Mouse (Mus musculus) left cerebral cortex, adult 8-10 months (tissue): ENCODE results near the gene Prr29. TPM values are rescaled to one million over a fixed set of nuclear protein-coding genes. Genes with fewer than 3 reads are reported as not detected.
"Not testable (repeated sequence)": the region's sequence is repeated elsewhere in the genome, so short reads cannot be mapped to it uniquely, and the experiment has no call there.

ENCODE experiments used
- DNase-seq, 2 experiments: peaks; one replicate each; pipeline ENCODE4 v3.0.0; 2022; ENCODE audit warnings: low spot score in 2 of 2
- total RNA-seq, 4 experiments: library from RNA; stranded (reverse); gene quantifications; 2 replicates each; pipeline ENCODE4 v1.2.4; 2022

Prr29 gene
- total RNA-seq, result not detected

- DNase-seq, result no peak
These were observed at the start of gene Prr29 for GRCm38 (mm10) chr11:106365366-106365765. TSS of gene Prr29 (plus strand) at chr11:106365472.

DNA sequence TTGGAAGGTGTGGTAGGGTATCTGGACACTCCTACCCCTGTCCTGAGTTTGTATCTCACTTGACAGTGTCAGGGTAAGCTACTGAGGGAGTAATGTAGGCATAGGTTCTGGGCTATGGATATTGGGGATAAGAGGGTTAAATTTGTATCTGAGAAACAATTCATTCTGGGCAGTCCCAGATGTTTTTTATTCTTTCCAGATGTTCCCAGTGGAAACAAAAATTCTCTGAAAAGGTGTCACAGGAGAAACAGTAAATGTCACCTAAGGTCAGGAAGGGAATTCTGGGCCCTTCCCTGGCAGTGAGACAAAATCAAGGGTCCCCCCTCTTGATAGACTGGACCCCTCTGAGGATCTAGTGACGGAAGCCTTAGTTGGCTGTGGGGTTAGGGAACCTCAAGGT lies 48.9 kb upstream of the Prr29 start:
- no peak for DNase-seq

DNA sequence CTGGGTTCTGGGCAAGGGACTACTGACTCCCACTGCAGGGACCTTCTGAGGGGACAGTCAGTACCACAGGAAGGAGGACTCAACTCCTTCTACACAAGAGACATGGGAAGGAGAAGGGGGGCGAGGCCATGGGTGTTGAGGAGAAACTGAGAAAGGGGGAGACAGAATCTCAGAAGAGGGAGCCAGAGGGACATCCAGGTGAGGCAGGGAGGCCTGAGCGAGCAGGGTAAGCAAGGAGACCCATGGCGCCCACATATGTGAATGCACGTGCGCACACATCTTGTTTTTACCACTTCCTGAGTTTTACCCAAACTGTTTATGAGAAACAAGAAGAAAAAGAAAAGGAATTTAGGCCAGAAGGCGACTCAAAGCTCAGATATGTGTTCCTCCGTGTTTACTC lies 47.5 kb upstream of the Prr29 start:
- no peak for DNase-seq

DNA sequence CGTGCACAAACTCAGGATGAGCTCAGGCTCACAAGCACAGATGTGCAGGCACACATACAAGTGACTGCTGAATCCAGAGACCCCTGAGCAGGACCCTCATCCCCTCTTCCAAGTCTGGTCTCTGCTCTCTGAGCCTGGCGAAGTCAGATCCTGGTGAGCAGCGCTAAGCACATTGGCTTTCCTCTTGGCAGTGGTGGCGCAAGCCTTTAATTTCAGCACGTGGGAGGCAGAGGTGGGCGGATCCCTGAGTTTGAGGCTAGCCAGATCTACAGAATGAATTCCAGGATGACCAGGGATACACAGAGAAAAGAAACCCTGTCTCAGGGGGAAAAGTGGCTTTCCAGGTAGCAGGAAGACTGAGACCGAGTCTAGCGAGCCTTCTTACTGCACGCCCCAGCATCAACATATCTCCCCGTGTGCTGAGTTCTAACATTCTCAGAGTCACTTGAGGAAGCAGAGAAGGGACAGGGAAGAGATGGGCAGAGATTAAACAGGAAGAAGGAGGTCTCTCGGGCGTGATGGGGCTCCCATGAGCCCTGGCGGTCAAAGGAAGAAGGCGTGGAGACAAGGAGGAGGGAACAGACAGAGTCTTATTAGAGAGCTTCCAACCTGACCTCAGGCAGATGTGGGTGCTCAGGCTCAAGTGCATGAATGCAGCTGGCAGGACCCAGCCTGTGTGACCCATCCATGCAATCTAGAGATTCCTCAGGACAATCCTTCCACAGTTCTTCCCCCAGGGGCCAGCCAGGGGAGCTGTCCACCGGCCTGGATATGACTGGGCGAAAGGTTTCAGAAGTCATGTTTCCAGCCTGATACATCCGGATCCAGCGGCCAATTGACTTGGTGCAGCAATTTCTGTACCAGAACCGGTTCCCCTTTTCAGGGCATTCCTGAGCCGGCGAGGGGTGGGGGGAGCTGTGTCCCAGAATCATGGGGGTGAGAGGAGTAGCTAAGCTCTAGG lies 46.6 kb upstream of the Prr29 start:
- DNase-seq, result no peak

DNA sequence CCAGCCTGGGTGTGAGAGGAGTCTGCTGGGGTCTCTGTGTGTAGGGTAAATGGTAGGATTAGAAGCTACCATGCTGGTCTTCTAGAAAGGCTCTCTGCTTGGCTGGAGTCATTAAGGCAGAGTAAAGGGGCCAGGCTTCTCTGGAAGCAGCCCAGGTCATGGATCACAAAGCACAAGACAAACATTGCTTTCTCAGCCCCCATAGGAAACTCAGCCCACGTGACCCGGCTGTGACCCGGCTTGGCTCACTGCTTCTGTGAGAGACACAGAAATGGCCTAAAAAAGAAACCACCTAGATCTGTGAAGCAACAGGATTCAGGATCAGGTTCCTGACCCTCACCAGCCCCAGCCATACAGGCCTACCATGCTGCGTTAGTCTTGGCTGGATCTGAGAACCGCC lies 40.4 kb upstream of the Prr29 start:
- DNase-seq, result no peak

GRCm38 (mm10) chr11:106325566-106326206 lies 39.6 kb upstream of the Prr29 start:
- DNase-seq, result peak in 1 of 2 experiments; percentile 12

DNA sequence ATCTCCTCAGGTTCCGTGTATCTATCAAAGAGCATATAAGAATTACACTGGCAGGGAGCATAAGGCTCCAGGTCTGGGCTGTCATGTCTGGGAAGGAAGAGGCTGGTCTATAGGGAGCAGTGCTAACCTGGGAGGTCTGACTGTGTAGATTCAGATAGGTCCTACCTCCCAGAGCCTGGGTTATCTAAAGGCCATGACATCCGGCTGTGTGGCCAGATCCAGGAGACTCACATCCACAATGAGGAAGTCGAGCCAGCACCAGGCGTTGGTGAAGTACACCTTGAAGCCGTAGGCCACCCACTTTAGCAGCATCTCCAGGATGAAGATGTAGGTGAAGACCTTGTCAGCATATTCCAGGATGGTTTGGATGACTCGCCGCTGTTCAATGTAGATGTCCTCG lies 38.8 kb upstream of the Prr29 start:
- no peak for DNase-seq

GRCm38 (mm10) chr11:106328521-106328920 lies 36.8 kb upstream of the Prr29 start:
- DNase-seq, result no peak

DNA sequence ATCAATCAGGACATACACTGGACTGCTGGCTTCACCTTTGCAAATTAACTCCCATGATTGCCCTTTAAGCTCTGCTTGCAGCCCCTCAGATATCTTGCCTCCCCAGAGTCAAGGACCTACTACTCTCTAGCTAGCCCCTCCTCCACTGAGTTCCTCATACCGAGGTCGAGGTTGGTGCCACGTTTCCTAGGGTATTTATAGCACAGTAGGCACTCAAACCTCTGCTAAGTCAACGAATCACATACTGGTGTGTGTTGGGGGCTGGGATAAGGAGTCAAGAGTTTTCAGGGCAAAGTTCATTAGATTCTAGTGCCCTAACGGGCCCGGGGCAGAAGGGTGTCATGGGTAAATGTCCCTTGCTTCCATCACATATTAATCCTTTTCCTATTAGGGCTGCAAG lies 36.1 kb upstream of the Prr29 start:
- no peak for DNase-seq

- no peak for DNase-seq
These were observed 35.6 kb upstream of the Prr29 start for GRCm38 (mm10) chr11:106329682-106330081.

GRCm38 (mm10) chr11:106332458-106332857 lies 32.8 kb upstream of the Prr29 start:
- no peak for DNase-seq

DNA sequence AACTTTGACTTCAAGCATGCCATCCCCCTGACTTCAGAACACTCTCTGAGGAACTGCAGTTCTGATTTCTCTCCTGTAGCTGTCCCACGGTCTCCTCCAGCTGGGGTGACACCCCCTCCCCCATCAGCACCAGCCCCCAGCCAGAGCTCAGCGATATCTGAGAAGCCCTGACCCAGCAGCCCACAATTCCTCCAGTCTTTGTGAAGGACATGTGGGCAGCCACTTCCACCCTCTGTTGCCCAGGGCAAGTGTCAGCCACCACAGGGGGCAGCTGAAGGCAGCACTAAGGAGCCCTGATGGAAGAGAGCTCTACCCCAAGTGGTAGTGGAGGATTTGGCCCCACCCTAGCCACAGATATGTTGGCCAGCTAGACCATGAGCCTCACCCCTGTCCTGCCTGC lies 31.2 kb upstream of the Prr29 start:
- no peak for DNase-seq

DNA sequence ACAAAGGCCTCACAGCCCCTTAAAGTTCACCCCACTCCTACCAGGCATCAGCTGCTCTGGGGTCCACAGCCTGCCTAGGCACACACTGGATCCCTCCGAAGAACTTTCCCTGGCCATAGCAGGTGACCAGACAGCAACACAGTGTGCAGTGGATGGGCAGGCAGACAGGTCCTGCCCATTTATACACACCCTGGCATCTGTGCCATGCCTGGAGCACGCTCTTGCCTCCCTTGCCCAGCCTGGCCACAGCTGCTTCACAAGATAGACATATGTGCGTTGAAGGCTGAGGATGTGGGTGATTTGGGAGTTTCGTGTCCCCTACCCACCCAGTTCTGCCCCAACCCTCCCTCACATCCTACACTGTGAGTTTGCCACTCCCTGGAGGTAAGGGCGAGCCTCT lies 27.2 kb upstream of the Prr29 start:
- no peak for DNase-seq

DNA sequence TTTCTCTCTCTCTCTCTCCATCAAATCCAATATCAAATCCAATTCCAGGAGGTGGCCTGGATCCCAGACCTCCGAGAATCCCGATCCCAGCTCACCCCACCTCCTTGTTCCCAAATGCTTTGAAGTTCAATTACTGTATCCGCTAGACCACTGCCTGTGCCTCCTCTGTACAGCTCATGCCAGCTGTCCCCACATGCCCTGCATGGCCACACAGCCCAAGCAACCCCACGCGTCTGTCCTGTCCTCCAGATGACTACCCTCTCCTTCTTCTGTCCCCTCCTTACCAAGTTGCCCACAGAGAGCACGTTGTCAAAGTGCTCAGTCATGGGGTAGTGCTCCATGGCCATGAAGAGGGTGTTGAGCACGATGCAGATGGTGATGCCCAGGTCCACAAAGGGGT lies 26.4 kb upstream of the Prr29 start:
- DNase-seq, result no peak

GRCm38 (mm10) chr11:106339323-106339722 lies 25.9 kb upstream of the Prr29 start:
- DNase-seq, result not testable (repeated sequence)

GRCm38 (mm10) chr11:106340990-106341520 lies 24.2 kb upstream of the Prr29 start:
- no peak for DNase-seq

GRCm38 (mm10) chr11:106344910-106345309 lies 20.4 kb upstream of the Prr29 start:
- no peak for DNase-seq

DNA sequence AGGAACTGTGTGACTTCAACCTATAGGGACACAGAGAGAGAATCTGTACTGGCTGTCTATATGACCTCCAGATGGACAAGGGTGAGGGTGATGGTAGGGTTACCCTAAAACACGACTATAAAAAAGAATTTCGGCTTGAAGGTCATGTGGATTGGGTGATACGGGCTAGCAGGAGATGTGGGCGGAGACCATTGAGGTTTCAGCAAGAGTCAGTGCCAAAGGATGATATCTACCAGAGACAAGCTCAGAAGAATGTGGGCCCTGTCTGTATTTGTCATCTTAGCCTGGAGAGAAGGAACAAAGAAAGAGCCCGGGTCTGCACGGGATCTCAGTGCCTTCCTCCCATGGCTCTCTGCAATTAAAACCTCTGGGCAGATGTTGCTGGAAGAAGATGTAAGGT lies 15.5 kb upstream of the Prr29 start:
- no peak for DNase-seq

DNA sequence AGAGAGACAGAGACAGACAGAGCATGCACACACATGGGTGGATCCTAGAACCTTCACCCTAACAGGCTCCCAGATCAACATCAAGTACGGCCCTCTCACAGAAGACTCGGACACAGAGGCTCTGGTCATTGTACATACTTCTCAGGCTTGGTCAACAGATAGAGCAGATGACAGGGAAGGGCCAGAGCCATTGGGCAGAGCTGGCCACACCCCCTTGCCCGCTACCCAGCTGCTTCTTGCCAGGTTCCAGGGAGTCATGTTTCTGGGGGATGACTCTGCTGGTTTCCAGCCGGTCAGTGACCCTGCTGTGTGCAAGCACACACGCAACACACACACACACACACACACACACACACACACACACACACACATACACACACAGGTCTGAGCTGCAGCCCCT lies 14.4 kb upstream of the Prr29 start:
- DNase-seq, result no peak

GRCm38 (mm10) chr11:106351253-106351652 lies 14.0 kb upstream of the Prr29 start:
- DNase-seq, result no peak

- no peak for DNase-seq
These were observed 13.3 kb upstream of the Prr29 start for GRCm38 (mm10) chr11:106351941-106352340.

DNA sequence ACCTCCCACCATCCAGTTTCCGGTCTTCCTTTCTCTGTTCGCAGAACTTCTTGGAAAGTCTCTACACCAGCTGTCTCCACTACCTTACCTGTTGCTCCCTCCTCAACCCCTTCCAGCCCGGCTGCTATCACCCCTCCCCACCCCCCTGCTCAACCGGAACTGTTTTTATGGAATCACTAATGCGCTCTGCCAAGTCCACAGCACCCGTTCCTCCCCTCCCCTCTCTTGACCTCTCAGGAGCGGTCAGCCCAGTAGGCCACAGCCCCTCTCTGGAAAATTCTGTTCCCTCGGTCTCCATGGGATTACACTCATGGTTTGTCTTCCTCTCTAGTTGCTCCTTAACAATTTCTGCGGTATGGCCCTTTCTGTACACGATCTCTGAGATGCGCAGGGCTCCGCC lies 12.1 kb upstream of the Prr29 start, which contains the start of gene Scn4a:
TSS of gene Scn4a (minus strand) at position 101 of the 400 bp plus-strand sequence.
- no peak for DNase-seq
